Mouse (Mus musculus) stomach, postnatal 0 days (tissue): ENCODE results near the gene Vps37c. TPM values are rescaled to one million over a fixed set of nuclear protein-coding genes. Genes with fewer than 3 reads are reported as not detected.
A peak's percentile ranks its signal among the peaks of the same experiment; 100 is the strongest.

Experiments used
- ATAC-seq: fragments of 200-750 bp; cut with Nextera tagmentation; 2 replicates; pipeline ENCODE4 v1.8.0; 2017; ENCODE audit not compliant: low FRiP score, low TSS enrichment
- DNase-seq: peaks from one replicate; pipeline ENCODE4 v3.0.0-alpha.2; 2016; ENCODE audit warnings: low spot score
- H3K27ac ChIP-seq: fragments of 300-500 bp; sonication (generic); replicated peaks from 2 replicates; pipeline ENCODE4 v1.5.1; 2014; ENCODE audit warnings: mild to moderate bottlenecking, control low read depth
- H3K27me3 ChIP-seq: fragments of 300-500 bp; sonication (generic); 2 replicates; pipeline ENCODE4 v1.6.1; 2014; ENCODE audit warnings: low read length; ENCODE audit not compliant: control insufficient read depth, insufficient read depth
- H3K36me3 ChIP-seq: fragments of 300-500 bp; sonication (generic); 2 replicates; pipeline ENCODE4 v1.6.1; 2014; ENCODE audit warnings: low read length, mixed read lengths; ENCODE audit not compliant: control insufficient read depth, insufficient read depth
- H3K4me1 ChIP-seq: fragments of 300-500 bp; sonication (generic); replicated peaks from 2 replicates; pipeline ENCODE4 v1.6.1; 2014; ENCODE audit warnings: antibody characterized with exemption; ENCODE audit not compliant: control insufficient read depth, insufficient read depth
- H3K4me2 ChIP-seq: fragments of 300-500 bp; sonication (generic); replicated peaks from 2 replicates; pipeline ENCODE4 v1.6.1; 2014; ENCODE audit warnings: low read depth, mild to moderate bottlenecking, control low read depth, moderate library complexity
- H3K4me3 ChIP-seq: fragments of 300-500 bp; sonication (generic); 2 replicates; pipeline ENCODE4 v1.5.1; 2014; ENCODE audit warnings: low read depth, low read length, control low read depth
- H3K9ac ChIP-seq: fragments of 300-500 bp; sonication (generic); 2 replicates; pipeline ENCODE4 v1.6.1; 2014; ENCODE audit warnings: mild to moderate bottlenecking, low read length, control low read depth, mixed read lengths
- H3K9me3 ChIP-seq: fragments of 300-500 bp; sonication (generic); 2 replicates; pipeline ENCODE4 v1.6.1; 2016; ENCODE audit warnings: low read length; ENCODE audit not compliant: control insufficient read depth
- CTCF ChIP-seq: IDR thresholded peaks from 2 replicates; pipeline ENCODE4 v1.5.1; 2016; ENCODE audit warnings: antibody characterized with exemption, low read depth, mild to moderate bottlenecking, moderate library complexity
- EP300 ChIP-seq: optimal IDR thresholded peaks from 2 replicates; pipeline ENCODE3; 2016; ENCODE audit warnings: antibody characterized with exemption
- WGBS: fragments of 180-500 bp; shearing (Covaris S2); extraction: QIAGEN DNeasy Blood & Tissue Kit; methylation state at CpG from one replicate; pipeline ENCODE4 v1.1.7; 2014; 5-methylcytosine and 5-hydroxymethylcytosine counted together
- polyA plus RNA-seq: library from polyadenylated mRNA; unstranded; fragments of >200 nt; fragmentation: Nextera tagmentation; extraction: Ambion mirVana; gene quantifications from 2 replicates; pipeline ENCODE4 v1.2.1, GENCODE M21; 2015

The Vps37c gene
- polyA plus RNA-seq, 1 experiment from 2014 or later: 48.6 TPM

- Histone ChIP-seq H3K9ac (no peak overlapping the region), H3K27ac (no peak overlapping the region), H3K4me2 (no peak overlapping the region), H3K4me3 (no peak overlapping the region), H3K9me3 (no peaks in the 10 kb centered on the region), H3K27me3 (no peaks in the 10 kb centered on the region), H3K4me1 (no peaks in the 10 kb centered on the region), H3K36me3 (peaks cover 22% of the 10 kb centered on the region)
- TF ChIP-seq CTCF (peak; percentile 90), EP300 (no peak)
- ATAC-seq: peak; percentile 41; the same call in 1 of the 2 replicates
- DNase-seq: peak; percentile 81
- WGBS: 24% methylated on average over 4 of the region's 4 CpGs
Measured at GRCm38 (mm10) chr19:10714682-10715475, 26.3 kb downstream of the Vps37c start.

- DNase-seq (no peak), ATAC-seq (no peak)
- H3K9ac ChIP-seq: no peak overlapping the region
- H3K4me1 ChIP-seq: no peaks in the 10 kb centered on the region
- no peaks in the 10 kb centered on the region for H3K9me3 ChIP-seq
- no peak overlapping the region for H3K4me3 ChIP-seq
- peaks cover 22% of the 10 kb centered on the region for H3K36me3 ChIP-seq
- no peaks in the 10 kb centered on the region for H3K27me3 ChIP-seq
- H3K27ac ChIP-seq: no peak overlapping the region
- no peak overlapping the region for H3K4me2 ChIP-seq
- WGBS: 71% methylated on average over 6 of the region's 6 CpGs
- TF ChIP-seq EP300: no peak
- no peak for TF ChIP-seq CTCF
Measured at GRCm38 (mm10) chr19:10715476-10715875, 26.9 kb downstream of the Vps37c start.

GRCm38 (mm10) chr19:10718251-10718775 is 29.8 kb downstream of the Vps37c start:
- Histone ChIP-seq H3K4me1 (no peaks in the 10 kb centered on the region), H3K27ac (no peak overlapping the region), H3K4me2 (no peak overlapping the region), H3K9ac (no peak overlapping the region), H3K27me3 (no peaks in the 10 kb centered on the region), H3K9me3 (no peaks in the 10 kb centered on the region), H3K4me3 (no peak overlapping the region), H3K36me3 (peaks cover 3% of the 10 kb centered on the region; the same call in 1 of the 2 replicates)
- no peak for TF ChIP-seq EP300
- no peak for TF ChIP-seq CTCF
- DNase-seq: no peak
- 0 out of 2 replicates have a peak, but pooled peaks have one; percentile 11 for ATAC-seq
- 66% methylated on average over 7 of the region's 7 CpGs for WGBS

GRCm38 (mm10) chr19:10719751-10720150 is 31.2 kb downstream of the Vps37c start:
- no peak overlapping the region for H3K27ac ChIP-seq
- DNase-seq (no peak), ATAC-seq (no peak)
- H3K4me1 ChIP-seq: no peaks in the 10 kb centered on the region
- H3K9ac ChIP-seq: peak overlapping the region; percentile 8; the same call in 1 of the 2 replicates
- H3K4me2 ChIP-seq: no peak overlapping the region
- no peak overlapping the region for H3K4me3 ChIP-seq
- TF ChIP-seq CTCF: no peak
- TF ChIP-seq EP300: no peak
- H3K27me3 ChIP-seq: no peaks in the 10 kb centered on the region
- no peaks in the 10 kb centered on the region for H3K9me3 ChIP-seq
- no peaks in the 10 kb centered on the region for H3K36me3 ChIP-seq
- 37% methylated on average over 2 of the region's 2 CpGs for WGBS

- no peaks in the 10 kb centered on the region for H3K36me3 ChIP-seq
- ATAC-seq: no peak
- H3K9ac ChIP-seq: no peak overlapping the region
- H3K27me3 ChIP-seq: no peaks in the 10 kb centered on the region
- TF ChIP-seq EP300 (no peak), CTCF (no peak)
- 28% methylated on average over 3 of the region's 3 CpGs for WGBS
- no peak overlapping the region for H3K4me2 ChIP-seq
- H3K27ac ChIP-seq: no peak overlapping the region
- no peaks in the 10 kb centered on the region for H3K4me1 ChIP-seq
- no peak overlapping the region for H3K4me3 ChIP-seq
- H3K9me3 ChIP-seq: no peaks in the 10 kb centered on the region
- DNase-seq: no peak
Measured at GRCm38 (mm10) chr19:10720524-10720923, 32.0 kb downstream of the Vps37c start.

GRCm38 (mm10) chr19:10721064-10721463 is 32.5 kb downstream of the Vps37c start:
- H3K9ac ChIP-seq: no peak overlapping the region
- WGBS: 57% methylated on average over 5 of the region's 5 CpGs
- no peak for ATAC-seq

More at GRCm38 (mm10) chr19:10721064-10721463, 32.5 kb downstream of the Vps37c start:
- no peak overlapping the region for H3K27ac ChIP-seq
- no peaks in the 10 kb centered on the region for H3K4me1 ChIP-seq
- no peaks in the 10 kb centered on the region for H3K9me3 ChIP-seq
- H3K4me3 ChIP-seq: no peak overlapping the region
- H3K36me3 ChIP-seq: no peaks in the 10 kb centered on the region
- no peak for DNase-seq
- H3K4me2 ChIP-seq: no peak overlapping the region
- TF ChIP-seq CTCF (no peak), EP300 (no peak)
- H3K27me3 ChIP-seq: no peaks in the 10 kb centered on the region
